Mouse (Mus musculus) embryonic facial prominence, embryonic 11.5 days (tissue): ENCODE results near the gene Tnnt3. TPM values are rescaled to one million over a fixed set of nuclear protein-coding genes. Genes with fewer than 3 reads are reported as not detected.

ENCODE experiments used
- ATAC-seq: fragments of 200-750 bp; cut with Nextera tagmentation; replicated peaks from 2 replicates; pipeline ENCODE4 v1.8.0; 2017; ENCODE audit warnings: low read depth; ENCODE audit not compliant: insufficient number of reproducible peaks, low FRiP score, low TSS enrichment
- DNase-seq: peaks from one replicate; pipeline ENCODE4 v3.0.0-alpha.2; 2015; ENCODE audit warnings: low spot score
- H3K27ac ChIP-seq: fragments of 300-500 bp; sonication (generic); replicated peaks from 2 replicates; pipeline ENCODE4 v1.5.1; 2014; ENCODE audit warnings: mild to moderate bottlenecking, low read depth, low read length, control low read depth
- H3K27me3 ChIP-seq: fragments of 300-500 bp; sonication (generic); 2 replicates; pipeline ENCODE4 v1.6.1; 2014; ENCODE audit warnings: mild to moderate bottlenecking, low read length, moderate library complexity, mixed read lengths; ENCODE audit not compliant: control insufficient read depth, insufficient read depth
- H3K36me3 ChIP-seq: fragments of 300-500 bp; sonication (generic); replicated peaks from 2 replicates; pipeline ENCODE4 v1.6.1; 2014; ENCODE audit warnings: low read depth, mild to moderate bottlenecking, low read length, moderate library complexity, mixed read lengths; ENCODE audit not compliant: control insufficient read depth, insufficient read depth
- H3K4me1 ChIP-seq: fragments of 300-500 bp; sonication (generic); 2 replicates; pipeline ENCODE4 v1.6.1; 2014; ENCODE audit warnings: low read length, mixed read lengths; ENCODE audit not compliant: control insufficient read depth, insufficient read depth
- H3K4me2 ChIP-seq: fragments of 300-500 bp; sonication (generic); 2 replicates; pipeline ENCODE4 v1.6.1; 2014; ENCODE audit warnings: low read depth, mild to moderate bottlenecking, control low read depth, low read length, moderate library complexity
- H3K4me3 ChIP-seq: fragments of 300-500 bp; sonication (generic); 2 replicates; pipeline ENCODE4 v1.5.1; 2014; ENCODE audit warnings: low read depth, low read length, control low read depth
- H3K9ac ChIP-seq: fragments of 300-500 bp; sonication (generic); replicated peaks from 2 replicates; pipeline ENCODE4 v1.6.1; 2014; ENCODE audit warnings: mild to moderate bottlenecking, control low read depth, low read length
- H3K9me3 ChIP-seq: fragments of 300-500 bp; sonication (generic); replicated peaks from 2 replicates; pipeline ENCODE4 v1.6.1; 2016; ENCODE audit warnings: mild to moderate bottlenecking, low read length, inconsistent platforms, mixed read lengths; ENCODE audit not compliant: control insufficient read depth
- WGBS: fragments of 180-500 bp; shearing (Covaris S2); extraction: QIAGEN DNeasy Blood & Tissue Kit; methylation state at CpG from one replicate; pipeline ENCODE4 v1.1.7; 2014; 5-methylcytosine and 5-hydroxymethylcytosine counted together
- polyA plus RNA-seq: library from polyadenylated mRNA; unstranded; fragments of >200 nt; fragmentation: Nextera tagmentation; extraction: Ambion mirVana; gene quantifications from 2 replicates; pipeline ENCODE4 v1.2.1, GENCODE M21; 2014

Gene Tnnt3
- polyA plus RNA-seq, 1 experiment from 2014 or later, result 2.8 TPM

GRCm38 (mm10) chr7:142478574-142478973 is 20.1 kb upstream of the Tnnt3 start:
- H3K4me3 ChIP-seq, result no peak overlapping the region
- no peaks in the 10 kb centered on the region for H3K36me3 ChIP-seq
- ATAC-seq (no peak), DNase-seq (no peak)
- H3K27ac ChIP-seq, result no peak overlapping the region
- no peak overlapping the region for H3K9ac ChIP-seq
- no peaks in the 10 kb centered on the region for H3K9me3 ChIP-seq
- H3K27me3 ChIP-seq, result no peaks in the 10 kb centered on the region; the same call in 1 of the 2 replicates
- WGBS, result 43% methylated on average over 2 of the region's 2 CpGs
- peaks cover 23% of the 10 kb centered on the region for H3K4me1 ChIP-seq
- H3K4me2 ChIP-seq, result no peak overlapping the region

DNA sequence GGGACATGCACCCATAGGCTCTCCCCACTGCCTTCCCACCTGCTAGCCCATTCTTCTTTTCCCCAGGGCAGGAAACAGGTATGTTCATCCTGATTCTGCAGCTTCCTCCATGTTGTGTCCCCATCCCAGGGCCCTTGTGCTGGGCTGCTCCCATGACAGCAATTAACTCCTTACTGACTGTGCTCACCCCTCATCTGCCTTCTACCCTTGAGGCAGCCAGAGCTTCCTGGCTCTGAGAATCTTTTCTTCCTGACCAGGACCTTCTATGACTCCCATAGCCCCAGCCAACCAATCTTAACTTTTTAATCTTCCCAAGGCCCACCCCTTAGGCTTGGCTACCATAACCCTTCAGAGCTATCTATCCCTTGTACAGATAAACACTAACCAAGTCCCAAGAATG is 19.3 kb upstream of the Tnnt3 start:
- H3K27ac ChIP-seq, result no peak overlapping the region
- H3K4me2 ChIP-seq, result no peak overlapping the region
- no peaks in the 10 kb centered on the region for H3K9me3 ChIP-seq
- no peak for DNase-seq
- no peaks in the 10 kb centered on the region for H3K36me3 ChIP-seq
- no peaks in the 10 kb centered on the region; the same call in 1 of the 2 replicates for H3K27me3 ChIP-seq
- H3K9ac ChIP-seq, result no peak overlapping the region
- ATAC-seq, result no peak
- H3K4me3 ChIP-seq, result no peak overlapping the region
- H3K4me1 ChIP-seq, result peaks cover 23% of the 10 kb centered on the region

DNA sequence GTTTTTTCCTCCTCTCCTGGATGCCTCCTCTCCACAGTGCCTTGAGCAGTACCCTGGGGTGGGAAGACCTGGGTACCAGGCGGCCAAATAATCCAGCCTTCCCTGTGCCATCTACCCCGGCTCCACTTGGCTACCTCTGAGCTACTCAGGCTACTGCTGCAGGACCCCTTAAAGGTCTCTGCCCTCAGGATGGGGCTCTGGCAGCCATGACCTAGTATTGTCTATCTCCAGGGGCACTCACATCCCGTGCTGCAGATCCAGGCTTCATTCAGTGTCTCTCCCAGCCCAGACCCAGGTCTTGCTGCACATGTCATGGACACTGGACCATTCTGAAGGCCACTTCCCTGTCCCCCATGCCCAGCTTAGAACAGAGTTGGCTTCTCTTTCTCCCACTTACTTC is 18.8 kb upstream of the Tnnt3 start:
- H3K27me3 ChIP-seq, result no peaks in the 10 kb centered on the region; the same call in 1 of the 2 replicates
- H3K4me1 ChIP-seq, result peaks cover 23% of the 10 kb centered on the region
- no peak overlapping the region; the same call in 1 of the 2 replicates for H3K9ac ChIP-seq
- no peak for ATAC-seq
- no peak for DNase-seq
- no peaks in the 10 kb centered on the region for H3K9me3 ChIP-seq
- H3K36me3 ChIP-seq, result no peaks in the 10 kb centered on the region
- H3K4me2 ChIP-seq, result no peak overlapping the region
- H3K4me3 ChIP-seq, result no peak overlapping the region
- H3K27ac ChIP-seq, result no peak overlapping the region
- WGBS, result 96% methylated on average over 3 of the region's 3 CpGs

GRCm38 (mm10) chr7:142480661-142481060 is 18.0 kb upstream of the Tnnt3 start:
- WGBS, result 94% methylated on average over 3 of the region's 3 CpGs
- Histone ChIP-seq H3K4me2 (no peak overlapping the region), H3K4me1 (peaks cover 23% of the 10 kb centered on the region)

DNA sequence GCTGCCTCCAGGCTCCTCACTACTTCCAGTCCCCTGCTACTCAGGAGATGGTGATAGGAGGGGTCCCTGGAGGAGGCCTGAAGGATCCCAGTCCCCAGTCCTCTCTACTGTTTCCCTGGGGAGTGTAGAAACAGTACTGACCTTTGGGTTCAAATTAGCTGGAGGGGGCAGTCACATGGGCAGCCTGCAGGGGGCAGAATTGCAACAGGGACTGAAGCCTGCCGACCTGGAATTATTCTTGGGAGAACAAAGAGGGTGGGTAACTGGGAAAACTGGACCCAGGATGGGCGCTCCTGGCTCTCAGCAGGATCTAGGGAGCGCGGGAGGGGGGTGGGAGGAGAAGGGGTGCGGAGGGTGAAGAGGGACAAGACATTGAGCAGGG is 17.5 kb upstream of the Tnnt3 start:
- H3K4me1 ChIP-seq, result peaks cover 23% of the 10 kb centered on the region
- H3K4me2 ChIP-seq, result peak overlapping the region; percentile 47
- no peak for ATAC-seq
- peak overlapping the region; percentile 94 for H3K27ac ChIP-seq
- 4% methylated on average over 5 of the region's 5 CpGs for WGBS
- peak; percentile 79 for DNase-seq
- no peak overlapping the region for H3K4me3 ChIP-seq
- peak overlapping the region; percentile 75 for H3K9ac ChIP-seq
- no peaks in the 10 kb centered on the region for H3K9me3 ChIP-seq
- H3K27me3 ChIP-seq, result no peaks in the 10 kb centered on the region; the same call in 1 of the 2 replicates
- H3K36me3 ChIP-seq, result no peaks in the 10 kb centered on the region

More at GRCm38 (mm10) chr7:142480661-142481060, 18.0 kb upstream of the Tnnt3 start:
- no peaks in the 10 kb centered on the region for H3K9me3 ChIP-seq
- H3K36me3 ChIP-seq, result no peaks in the 10 kb centered on the region
- ATAC-seq (no peak), DNase-seq (no peak)
- peak overlapping the region; percentile 28; the same call in 1 of the 2 replicates for H3K9ac ChIP-seq
- no peak overlapping the region for H3K4me3 ChIP-seq
- H3K27ac ChIP-seq, result peak overlapping the region; percentile 94
- H3K27me3 ChIP-seq, result no peaks in the 10 kb centered on the region; the same call in 1 of the 2 replicates

- H3K9ac ChIP-seq, result peak overlapping the region; percentile 75
- H3K27me3 ChIP-seq, result no peaks in the 10 kb centered on the region; the same call in 1 of the 2 replicates
- WGBS, result 3% methylated on average over 18 of the region's 22 CpGs
- peaks cover 23% of the 10 kb centered on the region for H3K4me1 ChIP-seq
- H3K4me3 ChIP-seq, result 0 out of 2 replicates have a peak overlapping the region, but pooled peaks have one; percentile 2
- H3K9me3 ChIP-seq, result no peaks in the 10 kb centered on the region
- H3K4me2 ChIP-seq, result peak overlapping the region; percentile 47
- DNase-seq, result peak; percentile 78
- peak overlapping the region; percentile 94 for H3K27ac ChIP-seq
- peak; percentile 78 for ATAC-seq
- H3K36me3 ChIP-seq, result no peaks in the 10 kb centered on the region
Observed at GRCm38 (mm10) chr7:142481568-142482255, 16.9 kb upstream of the Tnnt3 start.

DNA sequence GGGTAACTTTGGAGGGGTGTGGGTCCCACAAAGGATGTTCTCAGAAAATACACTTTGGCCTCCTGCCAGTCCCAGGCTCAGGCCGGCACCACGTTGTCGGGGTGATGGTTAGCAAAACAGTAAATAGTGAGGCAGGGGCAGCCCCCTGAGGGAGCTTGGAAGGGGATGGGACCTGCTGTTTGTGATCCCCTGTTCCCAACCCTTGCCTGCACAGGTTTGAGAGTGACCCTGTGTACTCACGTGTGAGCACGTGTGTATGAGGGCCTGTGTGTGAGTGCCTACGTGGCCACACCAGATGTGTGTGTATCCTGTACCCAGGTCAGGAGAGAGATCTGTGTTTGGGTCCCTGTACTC is 16.4 kb upstream of the Tnnt3 start:
- WGBS, result 18% methylated on average over 6 of the region's 6 CpGs

DNA sequence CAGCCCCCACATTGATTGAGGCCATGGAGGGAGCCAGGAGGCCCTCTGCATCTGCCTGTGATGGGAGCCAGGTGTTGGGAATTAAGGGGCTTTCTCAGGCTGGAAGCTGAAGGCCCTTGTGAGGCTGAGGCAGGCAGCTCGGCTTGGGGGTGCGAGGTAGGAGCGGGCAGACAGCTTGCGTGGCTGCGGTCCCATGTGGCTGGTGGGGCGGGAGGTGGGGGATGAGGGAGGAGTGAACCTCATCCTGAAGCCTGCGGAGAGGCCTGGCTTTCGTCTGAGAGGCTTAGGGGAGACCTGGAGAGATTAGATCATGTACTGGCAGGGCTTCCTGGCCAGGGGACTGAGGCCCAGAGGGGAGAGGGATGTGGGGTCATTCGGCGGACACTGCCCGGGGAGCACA is 15.5 kb upstream of the Tnnt3 start:
- WGBS, result 38% methylated on average over 11 of the region's 11 CpGs
- peak overlapping the region; percentile 28; the same call in 1 of the 2 replicates for H3K9ac ChIP-seq
- DNase-seq, result peak; percentile 67

More for the DNA sequence above, 16.4 kb upstream of the Tnnt3 start:
- Histone ChIP-seq H3K4me3 (no peak overlapping the region), H3K4me1 (peaks cover 23% of the 10 kb centered on the region), H3K36me3 (no peaks in the 10 kb centered on the region), H3K4me2 (peak overlapping the region; percentile 47), H3K27ac (peak overlapping the region; percentile 94), H3K27me3 (no peaks in the 10 kb centered on the region), H3K9me3 (no peaks in the 10 kb centered on the region), H3K9ac (peak overlapping the region; percentile 75)
- ATAC-seq (peak; percentile 12; the same call in 1 of the 2 replicates), DNase-seq (peak; percentile 62)

More for the DNA sequence above, 15.5 kb upstream of the Tnnt3 start:
- Histone ChIP-seq H3K36me3 (no peaks in the 10 kb centered on the region), H3K27me3 (no peaks in the 10 kb centered on the region), H3K27ac (peak overlapping the region; percentile 94), H3K4me2 (no peak overlapping the region), H3K4me3 (no peak overlapping the region), H3K4me1 (peaks cover 29% of the 10 kb centered on the region), H3K9me3 (no peaks in the 10 kb centered on the region)
- no peak; the same call in 1 of the 2 replicates for ATAC-seq
